ENCODE assay signal across 8 mouse cellular contexts in genomic region chr1:75318301-75318700, GRCm38 (mm10). TPM values are rescaled to one million over a fixed set of nuclear protein-coding genes. Genes with fewer than 3 reads are reported as not detected.
A peak's percentile ranks its signal among the peaks of the same experiment; 100 is the strongest.
DNase-seq lines count a peak whose midpoint lies in the region; ATAC-seq and TF ChIP-seq lines count a peak whose summit lies in the region.

No protein-coding gene starts in this region.

- H3K36me3 ChIP-seq in lung, embryonic 16.5 days (ENCODE audit: control insufficient read depth, insufficient read depth, low read length): peaks cover 6% of the 10 kb centered on the region; the same call in 1 of the 2 replicates
- peaks cover 19% of the 10 kb centered on the region for H3K36me3 ChIP-seq in forebrain, embryonic 14.5 days (ENCODE audit: control insufficient read depth, insufficient read depth, low read length)
- peaks cover 26% of the 10 kb centered on the region for H3K36me3 ChIP-seq in limb, embryonic 10.5 days
- peaks cover 12% of the 10 kb centered on the region; the same call in 1 of the 2 replicates for H3K36me3 ChIP-seq in neural tube, embryonic 14.5 days (ENCODE audit: control insufficient read depth, insufficient read depth, low read length)

- 63% methylated on average over 3 of the region's 3 CpGs for WGBS in lung, embryonic 16.5 days
- WGBS in lung, adult 2 months: 61% methylated on average over 3 of the region's 3 CpGs
- WGBS in forebrain, embryonic 14.5 days: 71% methylated on average over 3 of the region's 3 CpGs
- WGBS in limb, embryonic 10.5 days: 78% methylated on average over 3 of the region's 3 CpGs
- 73% methylated on average over 3 of the region's 3 CpGs for WGBS in neural tube, embryonic 14.5 days

- peak overlapping the region; percentile 12 for H3K27ac ChIP-seq in lung, embryonic 16.5 days (ENCODE audit: low read length)
- H3K27ac ChIP-seq in forebrain, embryonic 14.5 days (ENCODE audit: low read depth, low read length): peak overlapping the region; percentile 23
- peak overlapping the region; percentile 82 for H3K27ac ChIP-seq in limb, embryonic 10.5 days
- H3K27ac ChIP-seq in neural tube, embryonic 14.5 days (ENCODE audit: low read depth, low read length): peak overlapping the region; percentile 64

- TF ChIP-seq CTCF in lung, adult 2 months (IDR thresholded peaks at IDR 0.05; ENCODE audit: insufficient read depth, low read length): no peak

- DNase-seq in lung, adult 2 months: no peak
- no peak for DNase-seq in forebrain, embryonic 14.5 days (ENCODE audit: low spot score)
- DNase-seq in limb, embryonic 10.5 days (ENCODE audit: low spot score): no peak
- no peak for DNase-seq in gastrocnemius, postnatal 4 days (ENCODE audit: low spot score in 2 of 2)
- DNase-seq in left cerebral cortex, postnatal 25 days (ENCODE audit: low spot score in 2 of 2): no peak

- intact Hi-C loops in left cerebral cortex, postnatal 25 days (cut with DNase I): no loop called here

- peak overlapping the region; percentile 44 for H3K4me2 ChIP-seq in lung, embryonic 16.5 days (ENCODE audit: low read depth, low read length)
- H3K4me2 ChIP-seq in forebrain, embryonic 14.5 days (ENCODE audit: low read length): peak overlapping the region; percentile 45
- H3K4me2 ChIP-seq in neural tube, embryonic 14.5 days (ENCODE audit: low read depth, low read length): peak overlapping the region; percentile 42

- no peaks in the 10 kb centered on the region for H3K9me3 ChIP-seq in lung, embryonic 16.5 days (ENCODE audit: control insufficient read depth, low read length)
- no peaks in the 10 kb centered on the region for H3K9me3 ChIP-seq in forebrain, embryonic 14.5 days (replicated peaks; ENCODE audit: control insufficient read depth, low read length)
- H3K9me3 ChIP-seq in limb, embryonic 10.5 days (replicated peaks): no peaks in the 10 kb centered on the region
- no peaks in the 10 kb centered on the region for H3K9me3 ChIP-seq in neural tube, embryonic 14.5 days (ENCODE audit: control insufficient read depth, low read length)

- H3K27me3 ChIP-seq in lung, embryonic 16.5 days (ENCODE audit: control insufficient read depth, insufficient read depth, low read depth, low read length): no peaks in the 10 kb centered on the region
- no peaks in the 10 kb centered on the region for H3K27me3 ChIP-seq in forebrain, embryonic 14.5 days (replicated peaks; ENCODE audit: control insufficient read depth, insufficient read depth, low read length)
- H3K27me3 ChIP-seq in limb, embryonic 10.5 days (ENCODE audit: low read depth, poor library complexity, severe bottlenecking): no peaks in the 10 kb centered on the region
- H3K27me3 ChIP-seq in neural tube, embryonic 14.5 days (ENCODE audit: control insufficient read depth, insufficient read depth, low read length): no peaks in the 10 kb centered on the region

- H3K4me3 ChIP-seq in lung, embryonic 16.5 days (ENCODE audit: low read length): peak overlapping the region; percentile 32
- no peak overlapping the region for H3K4me3 ChIP-seq in lung, adult 2 months (replicated peaks; ENCODE audit: extremely low read depth, low read depth, low read length)
- H3K4me3 ChIP-seq in forebrain, embryonic 14.5 days (ENCODE audit: low read depth, low read length): peak overlapping the region; percentile 16
- H3K4me3 ChIP-seq in limb, embryonic 10.5 days: peak overlapping the region; percentile 60
- H3K4me3 ChIP-seq in neural tube, embryonic 14.5 days (ENCODE audit: low read depth, low read length): 0 out of 2 replicates have a peak overlapping the region, but pooled peaks have one; percentile 16

- peaks cover 12% of the 10 kb centered on the region; the same call in 1 of the 2 replicates for H3K4me1 ChIP-seq in lung, embryonic 16.5 days (replicated peaks; ENCODE audit: control insufficient read depth, insufficient read depth, low read length)
- peaks cover 3% of the 10 kb centered on the region; the same call in 1 of the 2 replicates for H3K4me1 ChIP-seq in lung, adult 2 months (ENCODE audit: control insufficient read depth, insufficient read depth, low read length)
- peaks cover 6% of the 10 kb centered on the region; the same call in 1 of the 2 replicates for H3K4me1 ChIP-seq in forebrain, embryonic 14.5 days (ENCODE audit: control insufficient read depth, insufficient read depth, low read length)
- peaks cover 24% of the 10 kb centered on the region for H3K4me1 ChIP-seq in limb, embryonic 10.5 days
- peaks cover 8% of the 10 kb centered on the region; the same call in 1 of the 2 replicates for H3K4me1 ChIP-seq in neural tube, embryonic 14.5 days (ENCODE audit: control insufficient read depth, insufficient read depth, low read length)

- TF ChIP-seq POLR2A in lung, adult 2 months (IDR thresholded peaks at IDR 0.05; ENCODE audit: borderline replicate concordance, extremely low read depth, low read depth, low read length): no peak

- H3K9ac ChIP-seq in lung, embryonic 16.5 days (ENCODE audit: low read length): peak overlapping the region; percentile 54; the same call in 1 of the 2 replicates
- peak overlapping the region; percentile 49; the same call in 1 of the 2 replicates for H3K9ac ChIP-seq in forebrain, embryonic 14.5 days (ENCODE audit: low read length)
- H3K9ac ChIP-seq in neural tube, embryonic 14.5 days (replicated peaks; ENCODE audit: low read depth, low read length): no peak overlapping the region; the same call in 1 of the 2 replicates

- ATAC-seq in lung, embryonic 16.5 days (ENCODE audit: low read depth): no peak
- no peak for ATAC-seq in forebrain, embryonic 14.5 days
- ATAC-seq in neural tube, embryonic 14.5 days (ENCODE audit: low read depth): no peak
- ATAC-seq in monocyte, adult 5-6 weeks (replicated peaks; ENCODE audit: insufficient number of reproducible peaks, low FRiP score, low TSS enrichment, poor library complexity, severe bottlenecking): no peak

RNA-seq across cellular contexts. Expression of gene Dnpep, which starts 0.5 kb away (rescaled TPM):
- polyA plus RNA-seq in lung, embryonic 16.5 days (2015; fragmentation: Nextera tagmentation; extraction: Ambion mirVana): 118 and 122 TPM in 2 replicates
- 104 and 129 TPM in 2 replicates for polyA plus RNA-seq in lung, adult 2 months (2012; rRNA removed)
- polyA plus RNA-seq in forebrain, embryonic 14.5 days (2014; fragmentation: Nextera tagmentation; extraction: Ambion mirVana): 160 and 178 TPM in 2 replicates
- polyA plus RNA-seq in limb, embryonic 10.5 days (2016; fragmentation: Nextera tagmentation; extraction: Ambion mirVana): 117 and 132 TPM in 2 replicates
- polyA plus RNA-seq in neural tube, embryonic 14.5 days (2014; fragmentation: Nextera tagmentation; extraction: Ambion mirVana): 139 and 145 TPM in 2 replicates
- 10 to 100 TPM; 65.0 to 70.5 TPM for total RNA-seq in gastrocnemius, postnatal 4 days (2021)
- 10 to 100 TPM; 48.9 to 52.5 TPM for total RNA-seq in left cerebral cortex, postnatal 25 days (2021)
- total RNA-seq in monocyte, adult 5-6 weeks (2017): 24.0 to 37.3 TPM (median 32.1 TPM) in 3 replicates

RNA-seq across cellular contexts. Expression of gene Resp18, which starts 40.1 kb away (rescaled TPM):
- polyA plus RNA-seq in lung, embryonic 16.5 days (2015; fragmentation: Nextera tagmentation; extraction: Ambion mirVana): 1.6 and 2.1 TPM in 2 replicates
- 1.2 and 2.5 TPM in 2 replicates for polyA plus RNA-seq in lung, adult 2 months (2012; rRNA removed)
- 62.4 and 68.1 TPM in 2 replicates for polyA plus RNA-seq in forebrain, embryonic 14.5 days (2014; fragmentation: Nextera tagmentation; extraction: Ambion mirVana)
- not detected in 2 replicates for polyA plus RNA-seq in limb, embryonic 10.5 days (2016; fragmentation: Nextera tagmentation; extraction: Ambion mirVana)
- polyA plus RNA-seq in neural tube, embryonic 14.5 days (2014; fragmentation: Nextera tagmentation; extraction: Ambion mirVana): 193 and 254 TPM in 2 replicates
- total RNA-seq in gastrocnemius, postnatal 4 days (2021): not detected
- total RNA-seq in left cerebral cortex, postnatal 25 days (2021): 100 to 1,000 TPM; 115 to 126 TPM
- not detected in 3 replicates for total RNA-seq in monocyte, adult 5-6 weeks (2017)

RNA-seq across cellular contexts. Expression of gene Des, which starts 41.8 kb away (rescaled TPM):
- polyA plus RNA-seq in lung, embryonic 16.5 days (2015; fragmentation: Nextera tagmentation; extraction: Ambion mirVana): 57.1 and 64.0 TPM in 2 replicates
- polyA plus RNA-seq in lung, adult 2 months (2012; rRNA removed): 107 and 185 TPM in 2 replicates
- polyA plus RNA-seq in forebrain, embryonic 14.5 days (2014; fragmentation: Nextera tagmentation; extraction: Ambion mirVana): 1.3 and 1.4 TPM in 2 replicates
- polyA plus RNA-seq in limb, embryonic 10.5 days (2016; fragmentation: Nextera tagmentation; extraction: Ambion mirVana): 6.2 and 7.8 TPM in 2 replicates
- 1.1 TPM in 2 replicates for polyA plus RNA-seq in neural tube, embryonic 14.5 days (2014; fragmentation: Nextera tagmentation; extraction: Ambion mirVana)
- total RNA-seq in gastrocnemius, postnatal 4 days (2021): 1,000 to 10,000 TPM; 1,760 to 1,859 TPM
- total RNA-seq in left cerebral cortex, postnatal 25 days (2021): 1 to 10 TPM in 1 of 2 experiments, under 1 TPM in 1; 0.99 to 1.1 TPM
- not detected in 3 replicates for total RNA-seq in monocyte, adult 5-6 weeks (2017)

RNA-seq across cellular contexts. Expression of gene Ptprn, which starts 54.0 kb away (rescaled TPM):
- 0.63 and 0.78 TPM in 2 replicates for polyA plus RNA-seq in lung, embryonic 16.5 days (2015; fragmentation: Nextera tagmentation; extraction: Ambion mirVana)
- polyA plus RNA-seq in lung, adult 2 months (2012; rRNA removed): 2.1 and 2.5 TPM in 2 replicates
- polyA plus RNA-seq in forebrain, embryonic 14.5 days (2014; fragmentation: Nextera tagmentation; extraction: Ambion mirVana): 5.1 and 8.0 TPM in 2 replicates
- polyA plus RNA-seq in limb, embryonic 10.5 days (2016; fragmentation: Nextera tagmentation; extraction: Ambion mirVana): 0.11 and 0.13 TPM in 2 replicates
- 25.4 and 27.4 TPM in 2 replicates for polyA plus RNA-seq in neural tube, embryonic 14.5 days (2014; fragmentation: Nextera tagmentation; extraction: Ambion mirVana)
- under 1 TPM; 0.07 to 0.23 TPM for total RNA-seq in gastrocnemius, postnatal 4 days (2021)
- 100 to 1,000 TPM; 491 to 494 TPM for total RNA-seq in left cerebral cortex, postnatal 25 days (2021)
- not detected in 3 replicates for total RNA-seq in monocyte, adult 5-6 weeks (2017)

RNA-seq across cellular contexts. Expression of gene Speg, which starts 56.8 kb away (rescaled TPM):
- polyA plus RNA-seq in lung, embryonic 16.5 days (2015; fragmentation: Nextera tagmentation; extraction: Ambion mirVana): 38.5 and 38.9 TPM in 2 replicates
- polyA plus RNA-seq in lung, adult 2 months (2012; rRNA removed): 31.5 and 35.0 TPM in 2 replicates
- 8.3 and 8.8 TPM in 2 replicates for polyA plus RNA-seq in forebrain, embryonic 14.5 days (2014; fragmentation: Nextera tagmentation; extraction: Ambion mirVana)
- 45.7 and 49.6 TPM in 2 replicates for polyA plus RNA-seq in limb, embryonic 10.5 days (2016; fragmentation: Nextera tagmentation; extraction: Ambion mirVana)
- polyA plus RNA-seq in neural tube, embryonic 14.5 days (2014; fragmentation: Nextera tagmentation; extraction: Ambion mirVana): 19.5 and 20.8 TPM in 2 replicates
- total RNA-seq in gastrocnemius, postnatal 4 days (2021): 100 to 1,000 TPM; 156 to 170 TPM
- 100 to 1,000 TPM; 192 to 208 TPM for total RNA-seq in left cerebral cortex, postnatal 25 days (2021)
- total RNA-seq in monocyte, adult 5-6 weeks (2017): 0.49 TPM in 1 of 3 replicates, not detected in the others

Comparison
In these comparisons a context has a peak if more than half of its experiments do, and no peak if none do; other contexts are left out.
1. H3K27ac ChIP-seq: peak in every context shown above with its lines; median percentile 82 in limb, embryonic 10.5 days; 64 in neural tube, embryonic 14.5 days; 23 in forebrain, embryonic 14.5 days; 12 in lung, embryonic 16.5 days.
2. RNA of gene Resp18, which starts 40.1 kb away (polyA plus RNA-seq): 193 to 254 TPM in neural tube, embryonic 14.5 days and 62.4 to 68.1 TPM in forebrain, embryonic 14.5 days; 1.6 to 2.1 TPM in lung, embryonic 16.5 days, 1.2 to 2.5 TPM in lung, adult 2 months and not detected in limb, embryonic 10.5 days; every median in the first group is over 10 times any median in the second.
3. Peak in every context shown above with its lines, with median percentiles within 50 percentile points of each other: H3K4me2 ChIP-seq.